Mouse (Mus musculus) limb, embryonic 14.5 days (tissue): ENCODE results near the gene Scamp2. TPM values are rescaled to one million over a fixed set of nuclear protein-coding genes. Genes with fewer than 3 reads are reported as not detected.

ENCODE experiments used
- ATAC-seq: fragments of 200-750 bp; cut with Nextera tagmentation; 2 replicates; pipeline ENCODE4 v1.8.0; 2017; ENCODE audit warnings: low read depth, moderate number of reproducible peaks, moderate TSS enrichment; ENCODE audit not compliant: low FRiP score
- DNase-seq: peaks from one replicate; pipeline ENCODE4 v3.0.0-alpha.2; 2015; ENCODE audit warnings: low spot score
- H3K27ac ChIP-seq: fragments of 300-500 bp; sonication (generic); replicated peaks from 2 replicates; pipeline ENCODE4 v1.5.1; 2014; ENCODE audit warnings: low read depth, mild to moderate bottlenecking, low read length, moderate library complexity, mixed read lengths
- H3K27me3 ChIP-seq: fragments of 300-500 bp; sonication (generic); 2 replicates; pipeline ENCODE4 v1.6.1; 2014; ENCODE audit warnings: low read length, mixed read lengths; ENCODE audit not compliant: control insufficient read depth, insufficient read depth
- H3K36me3 ChIP-seq: fragments of 300-500 bp; sonication (generic); 2 replicates; pipeline ENCODE4 v1.6.1; 2014; ENCODE audit warnings: mild to moderate bottlenecking, low read length, moderate library complexity, mixed read lengths; ENCODE audit not compliant: control insufficient read depth, insufficient read depth
- H3K4me1 ChIP-seq: fragments of 300-500 bp; sonication (generic); 2 replicates; pipeline ENCODE4 v1.6.1; 2014; ENCODE audit warnings: antibody characterized with exemption, low read length, mixed read lengths; ENCODE audit not compliant: control insufficient read depth, insufficient read depth
- H3K4me2 ChIP-seq: fragments of 300-500 bp; sonication (generic); replicated peaks from 2 replicates; pipeline ENCODE4 v1.6.1; 2014; ENCODE audit warnings: low read depth, mild to moderate bottlenecking, low read length, moderate library complexity; ENCODE audit not compliant: severe bottlenecking
- H3K4me3 ChIP-seq: fragments of 300-500 bp; sonication (generic); replicated peaks from 2 replicates; pipeline ENCODE4 v1.5.1; 2014; ENCODE audit warnings: low read length
- H3K9ac ChIP-seq: fragments of 300-500 bp; sonication (generic); 2 replicates; pipeline ENCODE4 v1.6.1; 2014; ENCODE audit warnings: mild to moderate bottlenecking, low read depth, low read length, moderate library complexity; ENCODE audit not compliant: severe bottlenecking
- H3K9me3 ChIP-seq: fragments of 300-500 bp; sonication (generic); 2 replicates; pipeline ENCODE4 v1.6.1; 2016; ENCODE audit warnings: low read length; ENCODE audit not compliant: control insufficient read depth
- POLR2A ChIP-seq: fragments of 200-500 bp; IDR thresholded peaks from 2 replicates; pipeline ENCODE4 v1.8.0; 2012; ENCODE audit warnings: inconsistent platforms, mild to moderate bottlenecking, moderate library complexity, borderline replicate concordance; ENCODE audit not compliant: insufficient read depth, insufficient read length; ENCODE audit errors: extremely low read depth
- WGBS: fragments of 180-500 bp; shearing (Covaris S2); extraction: QIAGEN DNeasy Blood & Tissue Kit; methylation state at CpG from one replicate; pipeline ENCODE4 v1.1.7; 2014; 5-methylcytosine and 5-hydroxymethylcytosine counted together
- polyA plus RNA-seq, 2 experiments: library from polyadenylated mRNA; depleted of rRNA in 1 of 2; stranded (reverse) in 1 of 2; unstranded in 1 of 2; fragments of >200 nt; fragmentation: Nextera tagmentation in 1 of 2; extraction: Ambion mirVana in 1 of 2; gene quantifications; 2 replicates each; pipeline versions ENCODE4 v1.2.1 to v1.2.3; 2012 to 2014

Scamp2 gene
- polyA plus RNA-seq, 2 experiments, result 75.3 to 82.5 TPM

DNA sequence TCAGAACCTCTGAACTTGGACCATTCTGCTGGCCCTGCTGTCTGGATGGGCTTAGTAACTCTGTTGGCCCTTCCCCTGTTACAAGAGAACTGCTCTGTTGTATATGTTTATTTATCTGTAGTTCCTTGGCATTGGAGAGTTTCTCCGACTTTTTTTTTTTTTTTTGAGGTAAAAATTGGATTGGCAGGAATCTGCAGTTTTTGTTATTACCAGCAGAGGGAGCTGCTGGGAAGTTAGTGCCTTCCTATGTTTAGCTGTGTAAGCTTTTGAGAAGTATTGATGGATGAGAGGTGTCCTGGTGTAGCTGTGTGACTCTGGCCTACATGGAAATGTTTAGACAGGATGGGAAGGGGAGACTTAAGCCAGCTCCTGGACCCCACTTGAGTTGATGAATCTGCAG lies 19.4 kb upstream of the Scamp2 start:
- H3K4me3 ChIP-seq, result no peak overlapping the region
- H3K36me3 ChIP-seq, result peaks cover 63% of the 10 kb centered on the region
- TF ChIP-seq POLR2A, result no peak
- H3K4me1 ChIP-seq, result peaks cover 13% of the 10 kb centered on the region
- no peaks in the 10 kb centered on the region for H3K27me3 ChIP-seq
- H3K9me3 ChIP-seq, result no peaks in the 10 kb centered on the region
- DNase-seq (peak; percentile 81), ATAC-seq (no peak)
- H3K4me2 ChIP-seq, result no peak overlapping the region
- H3K9ac ChIP-seq, result no peak overlapping the region
- H3K27ac ChIP-seq, result no peak overlapping the region
- WGBS, result 14% methylated on average over 1 of the region's 1 CpGs

DNA sequence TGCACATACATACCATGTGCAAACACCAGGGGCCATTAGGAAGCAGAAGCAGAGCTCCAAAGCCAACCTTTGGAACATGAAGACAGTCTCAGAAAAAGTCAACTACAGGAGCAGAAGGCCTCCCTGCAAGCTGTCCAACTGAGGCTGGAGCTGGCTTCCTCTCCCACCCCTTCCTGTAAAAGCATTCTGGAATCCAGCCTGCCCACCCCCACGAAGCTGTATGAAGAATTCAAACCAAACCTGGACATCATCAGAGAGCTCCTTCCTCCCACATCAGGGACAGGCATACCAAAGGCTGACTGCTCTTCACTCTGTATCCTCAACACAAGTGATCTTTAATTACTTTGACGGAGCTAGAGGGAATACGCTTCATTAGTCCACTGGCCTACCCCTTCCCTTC lies 16.8 kb upstream of the Scamp2 start:
- no peak for DNase-seq
- H3K27ac ChIP-seq, result no peak overlapping the region
- H3K4me3 ChIP-seq, result no peak overlapping the region
- no peak overlapping the region for H3K9ac ChIP-seq
- no peak overlapping the region for H3K4me2 ChIP-seq
- H3K4me1 ChIP-seq, result no peaks in the 10 kb centered on the region; the same call in 1 of the 2 replicates
- no peak for ATAC-seq
- no peaks in the 10 kb centered on the region for H3K9me3 ChIP-seq
- no peak for TF ChIP-seq POLR2A
- 87% methylated on average over 3 of the region's 3 CpGs for WGBS
- no peaks in the 10 kb centered on the region for H3K27me3 ChIP-seq
- peaks cover 89% of the 10 kb centered on the region for H3K36me3 ChIP-seq

DNA sequence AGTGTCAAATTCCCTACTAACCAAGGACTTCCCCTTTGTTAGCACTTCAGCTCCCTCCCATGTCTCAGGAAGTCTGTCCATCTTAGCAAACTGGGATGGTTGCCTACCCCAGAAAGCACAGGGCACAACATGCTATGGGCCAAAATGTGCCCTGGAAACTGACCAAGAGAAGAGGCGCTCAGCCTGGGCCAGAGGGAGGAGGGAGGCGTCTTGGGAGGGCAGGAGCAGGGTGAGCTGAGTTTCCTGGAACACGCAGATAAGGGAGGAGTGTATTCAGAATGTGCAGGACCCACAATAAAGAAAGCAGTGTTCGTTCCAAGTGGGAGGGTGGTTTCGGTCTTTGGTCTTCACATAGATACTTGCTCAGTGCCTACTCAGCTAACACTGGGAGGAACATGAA lies 13.5 kb upstream of the Scamp2 start:
- DNase-seq (no peak), ATAC-seq (no peak)
- Histone ChIP-seq H3K9me3 (no peaks in the 10 kb centered on the region), H3K4me2 (no peak overlapping the region), H3K27me3 (no peaks in the 10 kb centered on the region), H3K9ac (no peak overlapping the region), H3K27ac (no peak overlapping the region), H3K4me3 (no peak overlapping the region), H3K4me1 (peaks cover 6% of the 10 kb centered on the region; the same call in 1 of the 2 replicates), H3K36me3 (peaks cover 76% of the 10 kb centered on the region)
- 90% methylated on average over 5 of the region's 5 CpGs for WGBS
- no peak for TF ChIP-seq POLR2A

GRCm38 (mm10) chr9:57547869-57548268 lies 12.9 kb upstream of the Scamp2 start:
- Histone ChIP-seq H3K9ac (no peak overlapping the region), H3K4me3 (no peak overlapping the region), H3K27me3 (no peaks in the 10 kb centered on the region), H3K4me2 (no peak overlapping the region), H3K9me3 (no peaks in the 10 kb centered on the region), H3K27ac (no peak overlapping the region), H3K36me3 (peaks cover 71% of the 10 kb centered on the region), H3K4me1 (peaks cover 6% of the 10 kb centered on the region; the same call in 1 of the 2 replicates)
- no peak for DNase-seq
- 93% methylated on average over 11 of the region's 11 CpGs for WGBS
- ATAC-seq, result no peak
- no peak for TF ChIP-seq POLR2A

DNA sequence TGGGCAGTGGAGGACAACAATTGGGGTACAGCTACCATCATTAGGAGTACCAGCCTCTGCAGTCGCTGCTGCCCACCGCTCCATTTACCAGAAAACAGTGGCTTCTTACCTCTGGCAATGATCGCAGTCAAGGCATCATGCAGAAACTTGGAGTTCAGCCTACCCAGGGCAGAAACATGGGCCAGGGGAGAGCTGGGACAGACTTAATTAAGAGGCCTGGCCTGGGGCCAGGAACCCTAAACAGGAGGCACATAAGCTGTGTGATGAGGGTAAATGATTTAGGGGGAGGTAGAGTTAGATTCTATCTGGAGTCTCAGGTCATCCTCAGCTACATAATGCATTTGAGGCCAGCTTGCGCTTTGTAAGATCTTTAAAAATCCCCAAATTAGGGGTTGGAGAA lies 11.6 kb upstream of the Scamp2 start:
- H3K9ac ChIP-seq, result no peak overlapping the region
- 96% methylated on average over 4 of the region's 4 CpGs for WGBS
- peaks cover 59% of the 10 kb centered on the region for H3K36me3 ChIP-seq

More for the DNA sequence above, 11.6 kb upstream of the Scamp2 start:
- no peak overlapping the region for H3K4me2 ChIP-seq
- TF ChIP-seq POLR2A, result no peak
- ATAC-seq (no peak), DNase-seq (no peak)
- H3K9me3 ChIP-seq, result no peaks in the 10 kb centered on the region
- H3K4me3 ChIP-seq, result no peak overlapping the region
- peaks cover 6% of the 10 kb centered on the region; the same call in 1 of the 2 replicates for H3K4me1 ChIP-seq
- no peak overlapping the region for H3K27ac ChIP-seq
- no peaks in the 10 kb centered on the region for H3K27me3 ChIP-seq
